Mouse (Mus musculus) thymus, adult 18-20 months (tissue): Measurements from ENCODE around the gene Pih1d2.
"Not testable (repeated sequence)": the region's sequence is repeated elsewhere in the genome, so short reads cannot be mapped to it uniquely, and the experiment has no call there.

ENCODE experiments used
- DNase-seq, 2 experiments: peaks; one replicate each; pipeline ENCODE4 v3.0.0; 2022; ENCODE audit warnings: mixed read lengths in 2 of 2

The Pih1d2 gene

DNA sequence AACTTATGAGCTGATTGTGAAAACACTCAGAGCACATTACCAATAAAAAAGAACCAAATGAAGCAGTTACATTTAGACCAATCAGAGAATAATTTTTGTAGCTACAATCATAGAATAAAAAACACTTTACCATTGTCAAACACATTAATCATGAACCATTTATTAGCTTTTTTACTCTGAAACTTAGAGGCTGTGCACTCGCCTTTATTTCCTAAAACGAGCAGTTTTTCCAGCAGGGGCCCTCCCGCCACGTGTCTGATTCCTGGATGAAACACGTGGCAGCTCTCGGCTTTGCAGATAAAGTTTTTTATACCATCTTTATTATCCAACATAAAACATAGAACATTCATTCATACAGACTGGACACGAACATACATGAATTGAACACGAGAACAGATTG is 13.8 kb downstream of the Pih1d2 start:
- DNase-seq, result not testable (repeated sequence)

DNA sequence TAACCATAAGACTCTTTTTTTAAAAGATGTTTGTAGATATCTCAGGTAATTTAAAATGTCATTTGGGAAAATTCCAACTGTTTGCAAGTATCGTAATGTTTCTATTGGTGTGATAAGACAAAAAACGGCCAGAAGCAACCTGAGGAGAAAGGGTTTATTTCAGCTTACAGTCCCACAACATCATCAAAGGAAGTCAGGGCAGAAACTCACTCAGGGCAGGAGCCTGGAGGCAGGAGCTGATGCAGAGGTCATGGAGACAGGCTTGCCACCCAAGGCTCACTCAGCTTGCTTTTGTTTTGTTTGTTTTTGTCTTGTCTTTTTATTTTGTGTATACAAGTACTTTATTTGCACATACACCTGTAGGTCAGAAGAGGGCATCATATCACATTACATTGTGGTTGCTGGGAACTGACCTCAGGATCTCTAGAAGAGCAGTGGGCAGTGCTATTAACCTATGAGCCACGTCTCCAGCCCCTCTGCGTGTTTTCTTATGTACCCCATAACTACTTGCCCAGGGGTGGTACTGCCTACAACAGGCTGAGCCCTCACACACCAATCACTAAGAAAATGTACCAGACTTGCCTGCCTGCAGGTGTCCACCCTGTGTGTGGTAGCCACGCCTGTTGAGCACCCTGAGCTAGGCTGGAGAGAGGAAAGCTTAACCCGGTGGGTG is 15.0 kb downstream of the Pih1d2 start:
- DNase-seq, result no peak

DNA sequence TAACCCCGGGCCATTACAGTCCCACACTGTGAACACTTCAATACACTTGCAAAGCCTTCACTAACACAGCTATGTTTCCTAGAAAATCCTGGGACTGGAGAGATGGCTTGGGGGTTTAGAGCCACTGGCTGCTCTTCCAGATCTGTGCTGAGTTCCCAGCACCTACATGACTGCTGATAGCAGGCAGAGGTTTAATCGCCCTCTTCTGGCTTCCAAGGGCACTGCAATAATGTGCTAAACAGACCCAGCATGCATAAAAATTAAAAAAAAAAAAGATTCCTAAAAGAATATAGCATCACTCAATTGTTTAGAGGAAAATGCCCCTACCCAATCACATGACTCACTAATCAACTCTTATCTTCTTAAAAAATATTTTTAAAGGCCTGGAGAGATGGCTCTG is 15.9 kb downstream of the Pih1d2 start:
- no peak for DNase-seq

DNA sequence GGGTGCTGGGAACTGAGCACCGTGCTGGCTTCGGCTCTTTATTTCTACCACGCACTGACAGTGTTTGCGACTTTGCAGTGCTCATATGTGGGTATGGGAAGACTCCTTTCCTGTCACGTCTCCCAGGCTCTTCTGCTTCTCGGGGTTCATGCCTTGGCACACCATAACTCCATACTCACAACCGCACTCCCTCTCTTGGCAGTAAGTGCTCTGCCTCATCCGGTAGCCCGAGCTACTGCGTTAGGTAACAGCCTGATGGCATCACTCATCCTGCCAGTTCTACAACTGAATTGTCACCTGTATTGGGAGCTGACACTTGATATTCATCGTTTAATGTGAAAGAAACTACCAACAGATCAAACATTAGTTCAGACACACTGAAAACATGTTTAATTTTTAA is 17.1 kb downstream of the Pih1d2 start:
- DNase-seq, result no peak

DNA sequence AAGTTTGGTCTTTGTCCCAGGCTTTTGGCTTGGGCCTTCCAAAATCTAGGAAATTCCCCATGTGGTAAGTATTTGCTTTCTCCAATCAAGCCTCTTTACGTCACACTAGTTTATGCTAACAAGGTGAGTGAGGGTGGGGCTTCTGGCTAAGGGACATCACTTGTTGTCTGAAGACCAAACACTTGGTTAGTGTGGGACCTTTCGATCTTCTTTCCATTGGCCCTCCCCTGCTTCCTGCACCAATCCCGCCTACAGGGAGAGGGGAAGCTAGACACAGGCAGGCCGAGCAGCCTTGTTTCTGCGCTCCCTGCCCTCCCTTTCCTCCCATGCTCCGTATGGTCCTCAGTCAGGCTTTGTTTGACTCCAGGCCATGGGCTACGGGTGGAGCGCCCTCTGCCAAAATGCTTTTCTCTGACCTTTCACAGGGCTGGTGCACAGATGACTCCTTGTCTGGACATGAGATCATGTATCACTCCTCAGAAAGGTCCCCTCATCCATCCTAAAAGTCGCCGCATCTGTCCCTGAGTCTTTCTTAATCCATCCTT is 29.8 kb downstream of the Pih1d2 start:
- DNase-seq, result no peak

DNA sequence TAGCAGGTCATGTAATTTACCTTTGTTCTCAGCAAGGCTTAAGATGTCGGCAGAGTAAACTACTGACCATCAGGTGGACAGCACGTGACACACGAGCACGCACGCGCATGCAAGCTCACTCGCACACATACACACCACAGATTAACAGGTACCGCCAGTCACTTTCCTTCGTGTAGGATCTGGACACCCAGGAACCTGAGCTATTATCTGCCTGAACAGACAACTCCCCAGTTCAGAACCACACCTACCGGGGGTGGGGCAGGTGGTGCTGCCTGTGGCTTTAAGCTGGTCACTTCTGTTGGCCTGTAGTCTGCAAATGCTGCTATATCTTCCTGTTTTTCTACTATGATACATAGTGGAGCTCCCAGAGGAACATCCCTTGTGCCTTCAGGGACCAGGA is 33.4 kb downstream of the Pih1d2 start:
- DNase-seq, result no peak

DNA sequence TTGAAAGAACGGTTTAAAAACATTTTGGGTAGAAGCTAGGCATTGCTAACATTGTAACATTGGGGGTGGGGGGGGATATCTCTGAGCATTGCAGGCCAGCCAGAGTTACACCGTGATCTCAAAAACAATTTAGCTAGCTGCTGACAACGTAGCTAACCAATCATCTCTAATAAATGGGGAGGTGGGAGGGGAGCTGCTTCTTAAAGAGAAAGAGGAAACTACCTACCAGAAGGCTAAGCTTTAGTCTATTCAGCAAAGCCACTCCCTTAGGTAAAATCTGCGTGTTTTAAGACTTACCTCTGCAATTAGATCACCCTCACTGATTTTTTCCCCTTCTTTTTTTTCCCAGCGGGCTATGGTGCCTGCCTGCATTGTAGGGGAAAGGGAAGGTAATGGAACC is 41.3 kb downstream of the Pih1d2 start:
- DNase-seq, result no peak

DNA sequence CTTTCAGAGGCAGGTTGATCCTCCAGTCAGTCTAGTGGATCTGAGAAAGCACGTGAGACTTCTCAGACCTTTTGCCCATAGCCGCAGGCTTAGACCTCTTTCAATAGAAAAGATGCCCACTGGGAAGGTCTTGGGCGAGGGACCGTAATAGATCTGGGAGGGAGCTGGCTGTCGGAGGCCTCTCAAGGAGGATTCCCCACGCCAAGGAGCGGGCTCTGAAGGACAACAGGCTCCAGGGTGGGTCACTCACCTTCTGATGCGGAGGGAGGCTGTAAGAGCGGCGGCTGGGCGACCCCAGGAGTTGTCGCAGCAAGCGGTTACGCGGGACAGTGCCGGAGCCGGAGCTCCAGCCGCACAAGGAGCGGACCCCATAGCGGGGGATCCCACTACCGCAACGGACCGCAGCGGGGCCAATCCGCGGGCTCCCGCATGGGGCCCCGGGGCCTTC is 41.8 kb downstream of the Pih1d2 start:
- DNase-seq, result no peak

DNA sequence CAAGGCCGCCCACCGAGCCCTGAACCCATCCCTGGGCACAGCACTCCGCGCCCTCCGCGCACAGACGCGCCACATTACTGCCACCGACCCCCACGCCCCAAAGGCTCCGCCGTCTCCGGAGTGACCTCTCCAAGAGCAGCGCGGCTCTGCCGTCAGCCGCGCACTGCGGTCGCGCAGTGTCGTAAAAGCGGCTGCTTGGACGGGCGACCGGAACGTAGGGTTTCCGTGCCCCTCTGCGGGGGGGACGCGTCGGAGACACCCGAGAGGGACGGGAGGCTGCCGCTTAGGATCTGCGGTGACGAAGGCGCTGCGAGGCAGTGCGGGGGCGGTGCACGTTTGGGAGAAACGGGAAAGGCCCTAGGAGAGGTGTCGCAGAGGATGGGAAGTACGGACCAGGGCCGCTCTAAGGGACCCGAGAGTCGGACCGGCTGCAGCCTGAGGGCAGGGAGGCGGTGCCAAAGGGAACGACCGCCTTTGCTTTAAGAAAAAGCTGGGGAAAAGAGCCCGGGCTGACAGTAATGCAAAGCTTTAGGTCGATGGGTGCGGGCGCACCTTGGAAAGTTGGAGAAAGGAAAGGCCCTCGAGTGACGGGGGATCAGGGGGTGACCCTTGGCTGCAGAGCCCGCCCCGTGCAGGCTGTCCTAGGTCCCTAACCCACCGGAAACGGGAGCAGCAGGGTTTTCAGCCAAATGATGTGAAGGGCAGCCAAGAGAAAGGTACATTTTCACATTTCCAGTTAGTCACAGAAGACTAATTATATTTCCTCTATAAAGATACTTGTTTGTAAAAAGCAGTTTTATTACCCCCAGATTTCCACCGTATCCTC is 42.5 kb downstream of the Pih1d2 start, which contains the start of gene Dlat:
Gene Dlat, minus strand, starts transcription at position 389 of the 826 bp plus-strand sequence.
- peak; percentile 70 to 79 for DNase-seq

DNA sequence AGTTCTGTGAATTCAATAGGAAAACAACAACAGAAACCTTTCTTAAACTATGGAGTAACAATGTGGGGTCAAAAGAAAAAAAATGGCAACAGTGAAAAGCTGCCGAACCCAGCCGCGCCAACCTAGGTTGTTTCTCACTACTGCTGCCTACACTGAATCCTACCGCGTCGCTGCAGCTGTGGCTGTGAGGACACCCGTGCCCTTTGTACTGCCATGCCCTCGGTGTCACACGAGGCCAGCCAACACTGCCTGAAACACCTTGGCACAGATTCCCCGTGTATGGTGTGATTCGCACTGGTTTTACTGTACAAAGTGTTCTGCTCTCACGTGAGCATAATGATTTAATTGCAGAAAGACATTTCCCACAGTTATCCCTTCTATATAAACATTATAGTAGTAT is 43.3 kb downstream of the Pih1d2 start:
- DNase-seq, result peak; percentile 12 to 19

DNA sequence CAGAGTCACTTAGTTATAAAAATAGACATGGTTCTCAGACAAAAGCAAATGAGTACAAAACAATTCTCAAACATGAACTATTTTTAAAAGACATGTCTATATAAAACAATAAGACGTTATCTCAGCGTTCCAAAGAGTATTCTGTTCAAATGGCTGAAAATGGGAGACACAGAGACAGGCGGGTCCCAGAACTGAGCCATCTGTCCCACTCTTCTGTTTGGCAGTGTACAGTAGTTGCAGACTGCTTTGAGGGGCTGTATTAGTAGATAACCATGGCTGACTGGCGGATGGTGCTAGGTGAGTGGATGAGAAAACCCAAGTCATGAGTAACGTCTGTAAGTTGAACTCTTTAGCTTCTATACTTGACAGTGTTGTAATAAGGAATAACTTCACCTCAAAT is 47.7 kb downstream of the Pih1d2 start:
- no peak for DNase-seq

DNA sequence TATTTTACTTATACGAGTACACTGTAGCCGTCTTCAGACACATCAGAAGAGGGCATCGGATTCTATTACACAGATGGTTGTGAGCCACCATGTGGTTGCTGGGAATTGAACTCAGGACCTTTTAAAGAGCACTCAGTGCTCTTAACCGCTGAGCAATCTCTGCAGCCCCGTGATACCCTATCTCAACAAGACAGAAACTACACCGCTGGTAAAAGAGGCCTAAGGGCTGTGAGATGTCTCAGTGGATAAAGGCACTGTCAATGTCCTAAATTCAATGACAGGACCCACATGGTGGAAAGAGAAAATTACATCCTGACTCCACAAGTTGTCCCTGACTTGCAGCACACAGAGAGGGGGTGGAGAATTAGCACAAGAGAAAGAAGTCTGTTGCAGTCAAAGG is 49.3 kb downstream of the Pih1d2 start:
- no peak for DNase-seq

DNA sequence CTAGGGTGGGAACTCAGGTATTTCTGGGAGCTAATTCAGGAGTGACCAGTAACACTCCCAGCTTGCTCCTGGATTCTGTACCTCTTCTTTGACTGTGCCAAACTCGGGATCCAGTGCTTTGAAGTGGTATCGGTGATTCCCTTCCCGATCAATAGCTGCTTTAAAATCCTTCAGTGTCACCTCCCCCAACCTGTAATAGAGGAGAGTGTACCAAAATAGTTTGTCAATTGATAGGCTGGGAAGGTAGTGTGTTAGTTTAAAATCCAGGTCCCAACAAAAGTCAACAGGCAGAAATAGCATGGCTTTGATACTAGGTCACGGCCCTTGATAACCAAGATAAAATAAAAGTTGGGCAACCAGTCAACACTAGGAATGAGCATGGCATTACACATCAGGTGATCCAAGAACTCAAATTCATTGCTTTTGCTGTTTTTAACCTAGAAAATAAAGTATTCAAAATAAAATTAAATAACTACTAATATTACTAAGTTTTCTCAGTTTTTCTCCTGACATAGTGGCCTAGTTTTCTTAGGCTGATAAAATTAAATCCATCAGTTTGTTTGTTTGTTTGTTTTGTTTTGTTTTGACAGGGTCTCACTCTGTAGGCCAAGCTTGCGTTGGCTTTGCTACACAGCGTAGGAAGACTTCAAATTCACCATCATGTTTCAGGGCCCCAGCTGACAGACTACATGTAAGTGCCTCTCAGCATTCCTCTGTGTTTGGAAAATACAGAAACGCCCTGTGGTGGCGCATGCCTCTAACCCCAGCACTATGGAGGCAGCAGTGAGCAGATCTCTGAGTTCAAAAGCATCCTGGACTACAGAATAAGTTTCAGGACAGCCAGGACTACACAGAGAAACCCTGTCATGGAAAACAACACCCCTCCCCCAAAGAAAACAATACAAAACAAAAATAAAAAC is 50.7 kb downstream of the Pih1d2 start:
- no peak for DNase-seq

DNA sequence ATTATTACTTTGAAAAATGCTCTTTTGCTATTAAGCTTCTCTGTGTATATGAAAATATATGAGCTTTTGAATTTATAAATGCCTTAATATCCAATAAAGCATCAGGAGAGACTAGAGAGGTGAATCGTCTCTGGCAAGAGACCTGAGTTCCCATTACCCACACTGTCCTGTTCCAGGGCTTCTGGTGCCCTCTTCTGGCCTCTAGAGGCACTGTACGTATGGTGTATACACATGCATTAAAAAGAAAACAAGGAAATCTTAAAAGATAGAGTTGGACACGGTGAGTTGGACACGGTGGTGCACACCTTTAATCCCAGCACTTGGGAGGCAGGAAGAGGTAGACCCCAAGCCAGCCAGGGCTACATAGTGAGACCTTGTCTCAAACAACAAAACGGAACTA is 53.6 kb downstream of the Pih1d2 start:
- DNase-seq, result peak; percentile 23 to 44
